Mouse (Mus musculus) embryonic facial prominence, embryonic 12.5 days (tissue): ENCODE measurements around the gene Slc44a4. TPM values are rescaled to one million over a fixed set of nuclear protein-coding genes. Genes with fewer than 3 reads are reported as not detected.

Experiments
- ATAC-seq: fragments of 200-750 bp; cut with Nextera tagmentation; 2 replicates; pipeline ENCODE4 v1.8.0; 2017; ENCODE audit not compliant: insufficient number of reproducible peaks, insufficient read depth, low FRiP score, low TSS enrichment
- H3K27ac ChIP-seq: fragments of 300-500 bp; sonication (generic); 2 replicates; pipeline ENCODE4 v1.5.1; 2016; ENCODE audit warnings: mild to moderate bottlenecking
- H3K27me3 ChIP-seq: fragments of 300-500 bp; sonication (generic); 2 replicates; pipeline ENCODE4 v1.6.1; 2016; ENCODE audit warnings: mild to moderate bottlenecking, moderate library complexity
- H3K36me3 ChIP-seq: fragments of 300-500 bp; sonication (generic); 2 replicates; pipeline ENCODE4 v1.6.1; 2016; ENCODE audit warnings: mild to moderate bottlenecking
- H3K4me1 ChIP-seq: fragments of 300-500 bp; sonication (generic); 2 replicates; pipeline ENCODE4 v1.6.1; 2016
- H3K4me2 ChIP-seq: fragments of 300-500 bp; sonication (generic); replicated peaks from 2 replicates; pipeline ENCODE4 v1.6.1; 2016; ENCODE audit warnings: mild to moderate bottlenecking, moderate library complexity
- H3K4me3 ChIP-seq: fragments of 300-500 bp; sonication (generic); 2 replicates; pipeline ENCODE4 v1.5.1; 2016; ENCODE audit warnings: mild to moderate bottlenecking
- H3K9ac ChIP-seq: fragments of 300-500 bp; sonication (generic); 2 replicates; pipeline ENCODE4 v1.6.1; 2016; ENCODE audit warnings: mild to moderate bottlenecking, moderate library complexity
- H3K9me3 ChIP-seq: fragments of 300-500 bp; sonication (generic); 2 replicates; pipeline ENCODE4 v1.6.1; 2016; ENCODE audit warnings: mild to moderate bottlenecking, moderate library complexity
- WGBS: fragments of 180-500 bp; shearing (Covaris S2); methylation state at CpG from one replicate; pipeline ENCODE4 v1.1.7; 2016; 5-methylcytosine and 5-hydroxymethylcytosine counted together
- polyA plus RNA-seq: library from polyadenylated mRNA; unstranded; fragments of >200 nt; fragmentation: Nextera tagmentation; extraction: Ambion mirVana; gene quantifications from 2 replicates; pipeline ENCODE4 v1.2.1, GENCODE M21; 2016

Gene Slc44a4
- polyA plus RNA-seq = 0.29 TPM in 1 of 2 replicates, not detected in the other

DNA sequence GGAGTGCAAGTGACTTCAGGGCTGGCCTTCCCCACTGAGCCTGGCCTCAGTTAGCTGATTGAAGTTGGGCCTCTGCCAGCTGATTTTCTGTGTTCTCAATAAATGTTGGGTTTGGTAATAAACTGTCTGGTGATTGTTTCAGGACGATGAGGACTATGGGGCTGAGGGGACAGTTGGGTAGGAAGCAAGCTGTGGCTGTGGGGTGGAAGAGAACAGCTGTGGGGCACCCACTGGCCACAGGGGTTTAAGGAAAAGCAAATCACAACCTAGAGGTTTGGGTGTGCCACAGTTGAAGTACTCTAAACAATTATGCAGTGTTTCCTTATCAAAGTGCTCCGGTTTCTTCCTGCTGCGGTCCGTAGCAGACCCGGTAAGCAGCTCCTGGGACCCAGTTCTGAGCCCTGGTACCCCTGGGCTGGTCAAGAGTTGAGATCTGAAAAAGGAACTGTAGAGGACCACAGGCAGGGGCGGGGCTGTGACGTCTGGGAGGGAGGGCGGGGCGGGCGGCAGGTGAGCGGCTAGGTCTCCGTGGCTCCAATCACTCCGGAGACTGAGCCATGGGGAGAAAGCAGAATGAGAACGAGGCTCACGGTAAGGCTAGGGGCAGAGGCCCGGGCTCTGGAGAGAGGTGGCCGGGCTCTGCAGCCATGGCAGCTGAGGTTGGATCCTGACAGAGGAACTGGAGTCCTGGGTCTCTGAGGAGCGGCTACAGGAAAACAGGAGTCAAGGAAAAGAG is at the start of gene Slc44a4:
Gene Slc44a4 (plus strand): TSS at position 537 of the 736 bp plus-strand sequence.
- Histone ChIP-seq H3K9me3 (no peaks in the 10 kb centered on the region), H3K4me1 (0 out of 2 replicates have a peak, but pooled peaks cover 3% of the 10 kb centered on the region), H3K36me3 (peaks cover 50% of the 10 kb centered on the region), H3K27me3 (no peaks in the 10 kb centered on the region), H3K4me2 (no peak within 1 kb of the TSS), H3K4me3 (no peak within 1 kb of the TSS), H3K9ac (no peak within 1 kb of the TSS), H3K27ac (0 out of 2 replicates have a peak within 1 kb of the TSS, but pooled peaks have one; percentile 41)
- no peak for ATAC-seq
- WGBS = 31% methylated on average over 18 of the region's 18 CpGs

DNA sequence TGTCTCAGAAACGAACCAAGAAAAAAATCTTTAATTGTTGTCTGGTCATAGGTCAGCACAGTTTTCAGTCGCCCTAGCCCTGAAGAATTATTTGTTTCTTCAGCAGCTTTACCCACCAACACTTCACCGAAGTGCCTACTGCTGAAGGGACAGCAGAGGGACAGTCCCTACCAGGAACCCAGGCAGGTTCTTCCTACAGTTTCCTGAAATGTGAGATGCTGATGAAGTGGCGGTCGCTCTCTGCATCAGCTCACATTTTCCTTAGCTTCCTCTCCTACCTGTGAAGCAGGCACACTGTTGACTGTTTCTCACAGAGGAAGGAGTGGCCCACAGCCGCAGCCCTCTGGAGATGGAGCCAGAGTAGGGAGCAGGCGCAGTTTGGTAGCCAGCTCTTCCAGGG is 48.3 kb upstream of the Slc44a4 start:
- H3K9me3 ChIP-seq = no peaks in the 10 kb centered on the region
- ATAC-seq = no peak
- H3K4me1 ChIP-seq = no peaks in the 10 kb centered on the region
- H3K36me3 ChIP-seq = no peaks in the 10 kb centered on the region
- no peak overlapping the region for H3K9ac ChIP-seq
- H3K4me3 ChIP-seq = no peak overlapping the region
- H3K27ac ChIP-seq = no peak overlapping the region
- no peak overlapping the region for H3K4me2 ChIP-seq
- H3K27me3 ChIP-seq = no peaks in the 10 kb centered on the region; the same call in 1 of the 2 replicates
- WGBS = 58% methylated on average over 7 of the region's 7 CpGs

DNA sequence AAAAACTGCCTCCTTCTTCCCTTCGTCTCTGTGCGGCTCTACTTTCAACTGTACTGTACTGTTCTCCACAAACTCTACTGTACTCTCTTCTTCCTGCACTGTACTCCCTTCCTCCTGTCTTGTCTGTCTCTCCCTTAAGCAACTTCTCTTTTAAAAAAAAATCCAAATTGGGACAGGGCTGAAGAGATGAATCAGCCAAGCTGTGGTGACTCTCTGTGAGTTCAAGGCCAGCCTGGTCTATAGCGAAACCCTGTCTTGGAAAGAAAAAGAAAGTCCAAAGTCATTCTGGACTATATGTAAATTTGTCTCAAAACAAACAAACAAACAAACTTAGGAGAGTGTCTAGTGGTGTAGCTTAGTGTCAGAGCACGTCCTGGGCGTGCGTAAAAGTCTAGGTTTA is 39.9 kb upstream of the Slc44a4 start:
- Histone ChIP-seq H3K9me3 (no peaks in the 10 kb centered on the region), H3K4me1 (peaks cover 2% of the 10 kb centered on the region), H3K27me3 (no peaks in the 10 kb centered on the region; the same call in 1 of the 2 replicates), H3K27ac (no peak overlapping the region), H3K4me3 (no peak overlapping the region), H3K4me2 (no peak overlapping the region), H3K36me3 (no peaks in the 10 kb centered on the region), H3K9ac (no peak overlapping the region)
- ATAC-seq = no peak
- 90% methylated on average over 6 of the region's 6 CpGs for WGBS

DNA sequence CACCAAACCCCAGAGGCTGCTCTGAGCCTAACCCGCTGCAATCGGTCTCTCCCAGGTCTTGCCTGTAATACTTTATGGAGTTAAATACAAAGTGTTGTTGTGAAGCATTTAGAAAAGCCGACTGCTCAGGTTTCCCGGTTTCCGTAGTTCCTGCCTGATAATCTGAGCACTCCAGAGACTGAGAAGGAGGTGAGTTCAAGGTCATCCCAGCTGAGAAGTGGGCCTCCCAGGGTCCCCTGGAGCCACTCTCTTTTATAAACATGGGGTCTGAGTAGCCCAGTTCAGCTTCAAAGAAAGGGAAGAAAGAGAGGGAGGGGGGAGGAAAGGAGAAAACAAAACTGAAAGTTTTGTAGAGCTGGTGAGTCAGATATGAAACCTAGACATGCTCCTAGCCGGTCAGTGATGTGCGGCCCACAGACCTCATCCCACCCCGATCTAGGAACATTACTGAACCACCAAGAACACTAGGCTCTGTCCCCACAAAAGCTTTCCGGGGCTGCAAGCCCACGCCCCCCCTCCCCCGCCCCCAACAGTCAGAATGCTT is 34.9 kb upstream of the Slc44a4 start, which contains the start of gene Zbtb12:
Gene Zbtb12 (plus strand): TSS at position 148 of the 544 bp plus-strand sequence.
- Histone ChIP-seq H3K9me3 (no peaks in the 10 kb centered on the region), H3K27ac (0 out of 2 replicates have a peak within 1 kb of the TSS, but pooled peaks have one; percentile 50)
- 37% methylated on average over 11 of the region's 11 CpGs for WGBS

DNA sequence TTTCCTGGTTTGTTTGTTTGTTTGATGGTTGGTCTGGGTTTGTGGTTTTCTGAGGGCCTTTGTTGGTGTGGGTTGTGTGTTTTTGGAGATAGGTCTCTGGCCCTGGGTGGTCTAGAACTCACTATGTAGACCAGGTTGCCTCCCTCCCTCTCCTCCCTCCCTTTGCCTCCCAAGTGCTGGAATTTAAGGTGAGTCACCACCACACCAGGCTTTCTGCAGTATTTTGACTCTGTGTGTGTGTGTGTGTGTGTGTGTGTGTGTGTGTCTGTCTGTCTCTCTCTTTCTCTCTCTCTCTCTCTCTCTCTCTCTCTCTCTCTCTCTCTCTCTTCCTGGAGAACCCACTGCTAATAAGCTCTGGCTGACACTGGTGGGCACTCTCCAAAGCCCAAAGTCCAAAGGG is 33.1 kb upstream of the Slc44a4 start:
- 0 out of 2 replicates have a peak, but pooled peaks cover 4% of the 10 kb centered on the region for H3K27me3 ChIP-seq
- peaks cover 20% of the 10 kb centered on the region for H3K4me1 ChIP-seq
- H3K27ac ChIP-seq = no peak overlapping the region
- no peaks in the 10 kb centered on the region for H3K36me3 ChIP-seq
- no peak overlapping the region for H3K4me3 ChIP-seq
- no peak overlapping the region for H3K4me2 ChIP-seq
- no peak for ATAC-seq
- H3K9me3 ChIP-seq = no peaks in the 10 kb centered on the region
- no peak overlapping the region for H3K9ac ChIP-seq

More for the DNA sequence above, 34.9 kb upstream of the Slc44a4 start, which contains the start of gene Zbtb12:
- Histone ChIP-seq H3K4me3 (no peak within 1 kb of the TSS), H3K4me2 (0 out of 2 replicates have a peak within 1 kb of the TSS, but pooled peaks have one; percentile 13), H3K9ac (peak within 1 kb of the TSS; percentile 2; the same call in 1 of the 2 replicates), H3K4me1 (peaks cover 20% of the 10 kb centered on the region), H3K36me3 (no peaks in the 10 kb centered on the region), H3K27me3 (0 out of 2 replicates have a peak, but pooled peaks cover 4% of the 10 kb centered on the region)
- ATAC-seq = no peak; the same call in 1 of the 2 replicates

DNA sequence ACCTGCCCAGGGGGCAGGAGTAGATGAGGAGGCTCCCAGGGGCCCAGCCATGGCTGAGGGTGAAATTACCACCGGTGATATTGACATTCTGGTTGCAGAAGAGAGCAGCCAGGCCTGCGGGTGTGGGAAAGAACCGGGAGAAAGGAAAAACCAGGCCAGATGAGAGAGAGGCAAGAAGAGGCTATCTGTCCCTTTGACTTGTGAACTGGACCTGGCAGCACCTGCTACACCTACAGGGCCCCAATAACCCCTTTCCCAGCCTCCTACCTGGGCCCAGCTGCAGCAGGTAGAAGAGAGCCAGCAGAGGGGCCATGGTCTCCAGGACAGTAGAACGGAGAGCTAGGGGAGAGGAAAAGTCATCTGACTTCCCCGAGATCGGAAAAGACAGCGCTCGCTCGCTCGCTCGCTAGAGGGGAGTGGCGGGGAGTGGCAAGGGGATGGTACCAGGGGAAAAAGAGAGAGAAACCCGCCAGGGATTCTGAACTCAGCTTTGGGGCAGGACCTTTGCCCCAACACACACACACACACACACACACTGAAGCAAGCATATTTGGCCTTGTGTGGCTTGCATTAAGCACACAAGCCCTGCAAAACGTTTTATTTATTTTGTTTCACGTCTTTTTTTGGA is 32.5 kb upstream of the Slc44a4 start, which contains the start of gene Gm20547:
Gene Gm20547 (minus strand): TSS at position 360 of the 628 bp plus-strand sequence.
- no peaks in the 10 kb centered on the region for H3K9me3 ChIP-seq
- no peak within 1 kb of the TSS for H3K9ac ChIP-seq
- no peak within 1 kb of the TSS for H3K4me3 ChIP-seq
- WGBS = 6% methylated on average over 15 of the region's 15 CpGs
- H3K27me3 ChIP-seq = 0 out of 2 replicates have a peak, but pooled peaks cover 4% of the 10 kb centered on the region
- H3K27ac ChIP-seq = no peak within 1 kb of the TSS
- no peaks in the 10 kb centered on the region for H3K36me3 ChIP-seq
- H3K4me1 ChIP-seq = peaks cover 20% of the 10 kb centered on the region
- H3K4me2 ChIP-seq = no peak within 1 kb of the TSS
- no peak for ATAC-seq

DNA sequence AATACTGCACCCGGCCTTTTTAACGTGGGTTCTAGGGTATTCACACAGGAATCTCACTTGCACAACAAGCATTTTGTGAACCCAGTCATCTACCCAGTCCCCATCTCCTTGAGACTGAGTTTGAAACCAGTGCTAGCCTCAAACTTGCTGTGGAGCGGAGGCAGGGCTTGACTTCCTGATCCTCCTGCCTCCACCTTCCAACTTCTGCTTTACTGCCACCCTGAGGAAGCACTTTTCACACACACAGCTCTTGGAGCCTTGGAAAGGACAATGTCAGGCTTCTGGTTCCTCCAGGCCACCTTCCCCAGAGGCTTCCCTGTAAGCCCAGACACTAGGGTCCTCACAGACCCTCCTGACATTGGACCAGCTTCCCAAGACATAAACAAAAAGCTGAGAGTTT is 30.9 kb upstream of the Slc44a4 start:
- WGBS = 70% methylated on average over 3 of the region's 3 CpGs
- no peak overlapping the region for H3K9ac ChIP-seq
- H3K4me2 ChIP-seq = no peak overlapping the region
- no peak overlapping the region for H3K4me3 ChIP-seq
- 0 out of 2 replicates have a peak, but pooled peaks cover 4% of the 10 kb centered on the region for H3K27me3 ChIP-seq
- H3K27ac ChIP-seq = no peak overlapping the region
- no peaks in the 10 kb centered on the region for H3K36me3 ChIP-seq
- H3K4me1 ChIP-seq = peaks cover 20% of the 10 kb centered on the region
- H3K9me3 ChIP-seq = no peaks in the 10 kb centered on the region
- no peak for ATAC-seq

DNA sequence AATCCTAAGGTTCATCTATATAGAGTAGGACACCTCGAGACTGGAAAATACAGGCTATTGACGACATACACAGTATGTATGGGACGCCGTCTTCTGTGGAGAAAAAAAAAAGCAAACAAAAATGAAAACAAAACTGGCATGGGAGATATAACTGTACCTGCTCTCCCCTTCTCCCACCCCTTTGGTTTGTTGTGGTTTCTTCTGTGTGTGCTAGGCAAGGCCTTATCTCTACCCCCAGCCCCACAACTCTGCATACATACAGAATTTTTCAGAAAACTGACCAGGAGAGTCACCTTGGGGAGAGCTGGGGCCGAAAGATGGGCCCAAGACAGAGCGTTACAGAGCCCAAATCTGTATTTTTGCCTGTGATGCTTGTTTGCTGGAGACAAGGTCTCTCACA is 29.6 kb upstream of the Slc44a4 start:
- Histone ChIP-seq H3K4me2 (no peak overlapping the region), H3K36me3 (no peaks in the 10 kb centered on the region), H3K9ac (no peak overlapping the region), H3K9me3 (no peaks in the 10 kb centered on the region), H3K27me3 (0 out of 2 replicates have a peak, but pooled peaks cover 2% of the 10 kb centered on the region), H3K4me3 (no peak overlapping the region), H3K27ac (no peak overlapping the region), H3K4me1 (peaks cover 14% of the 10 kb centered on the region; the same call in 1 of the 2 replicates)
- 87% methylated on average over 6 of the region's 6 CpGs for WGBS
- ATAC-seq = no peak

DNA sequence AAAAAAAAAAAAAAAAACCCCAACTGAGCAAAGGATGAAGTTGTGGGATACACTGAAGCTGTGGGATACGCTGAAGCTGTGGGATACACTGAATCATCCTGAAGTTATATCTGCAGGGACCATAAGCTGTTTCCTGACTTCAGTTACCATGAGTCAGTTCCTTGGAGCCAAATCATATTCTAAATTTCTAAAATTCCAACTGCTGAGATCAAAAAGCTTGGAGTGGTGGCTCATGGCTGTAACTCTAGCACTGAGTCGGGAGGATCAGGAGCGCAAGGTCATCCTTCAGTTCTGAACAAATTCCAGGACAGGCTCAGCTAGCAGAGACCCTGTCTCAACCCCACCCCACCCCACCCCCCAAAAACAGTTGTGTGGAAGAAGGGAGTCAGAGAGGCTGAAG is 28.7 kb upstream of the Slc44a4 start:
- 72% methylated on average over 3 of the region's 3 CpGs for WGBS
- Histone ChIP-seq H3K4me2 (no peak overlapping the region), H3K4me3 (no peak overlapping the region), H3K9ac (no peak overlapping the region), H3K9me3 (no peaks in the 10 kb centered on the region), H3K4me1 (peaks cover 11% of the 10 kb centered on the region; the same call in 1 of the 2 replicates), H3K27ac (no peak overlapping the region), H3K27me3 (no peaks in the 10 kb centered on the region), H3K36me3 (no peaks in the 10 kb centered on the region)
- no peak for ATAC-seq

DNA sequence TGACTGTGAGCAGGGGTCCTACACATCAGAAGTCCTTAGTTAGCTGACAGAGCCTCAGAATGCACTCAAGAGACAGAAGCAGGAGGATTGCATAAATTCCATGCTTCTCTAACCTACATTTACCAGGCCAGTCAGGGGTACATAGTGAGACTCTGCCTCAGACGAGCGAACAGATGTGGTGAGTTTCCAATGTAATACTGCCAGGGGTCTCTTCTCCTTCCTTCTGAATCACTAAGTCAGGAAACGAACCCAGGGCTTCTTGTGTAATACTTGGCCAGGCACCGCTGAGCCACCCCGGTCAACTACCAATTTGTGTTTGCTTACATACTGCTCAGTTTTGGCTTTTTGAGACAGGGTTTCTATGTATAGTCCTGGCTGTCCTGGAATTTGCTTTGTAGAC is 26.3 kb upstream of the Slc44a4 start:
- Histone ChIP-seq H3K27ac (no peak overlapping the region), H3K4me1 (peaks cover 6% of the 10 kb centered on the region; the same call in 1 of the 2 replicates), H3K4me2 (no peak overlapping the region), H3K4me3 (no peak overlapping the region), H3K9me3 (no peaks in the 10 kb centered on the region), H3K36me3 (no peaks in the 10 kb centered on the region), H3K27me3 (no peaks in the 10 kb centered on the region), H3K9ac (no peak overlapping the region)
- WGBS = 77% methylated on average over 5 of the region's 5 CpGs
- no peak for ATAC-seq

DNA sequence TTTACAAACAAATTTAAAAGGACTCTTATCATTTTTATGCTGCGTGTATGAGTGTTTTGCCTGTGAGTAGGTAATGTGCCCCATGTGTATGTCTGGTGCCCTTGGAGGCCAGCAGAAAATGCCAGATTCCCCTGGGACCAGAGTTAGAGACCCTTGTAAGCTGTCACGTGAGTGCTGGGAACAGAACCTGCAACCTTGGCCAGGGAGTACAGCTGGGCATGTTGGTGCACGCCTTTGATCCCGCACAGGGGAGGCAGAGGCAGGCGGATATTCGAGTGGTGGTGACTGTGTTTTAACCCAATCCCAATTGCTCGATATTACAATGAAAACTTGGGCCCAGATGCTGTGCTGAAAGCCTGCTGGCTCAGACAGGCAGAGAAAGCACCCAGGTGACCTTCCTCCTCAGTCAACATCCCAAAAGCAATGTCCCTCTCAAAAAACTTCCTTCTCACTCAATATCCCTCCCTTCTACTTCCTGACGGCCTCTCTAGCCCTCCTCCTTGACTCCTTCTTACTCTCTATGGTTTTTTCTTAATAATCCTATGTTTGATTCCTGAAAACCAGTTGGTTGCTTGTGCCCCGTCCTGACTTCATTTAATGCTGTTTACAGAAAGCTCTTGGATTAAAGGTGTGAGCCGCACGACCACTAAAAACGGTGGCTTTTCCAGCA is 24.1 kb upstream of the Slc44a4 start:
- Histone ChIP-seq H3K4me1 (peaks cover 6% of the 10 kb centered on the region), H3K27ac (no peak overlapping the region), H3K9me3 (no peaks in the 10 kb centered on the region), H3K27me3 (no peaks in the 10 kb centered on the region), H3K36me3 (no peaks in the 10 kb centered on the region), H3K4me2 (no peak overlapping the region), H3K9ac (no peak overlapping the region), H3K4me3 (no peak overlapping the region)
- 84% methylated on average over 12 of the region's 12 CpGs for WGBS
- no peak for ATAC-seq
